Mouse (Mus musculus) ES-E14 (cell line): ENCODE measurements at regions not wholly inside any gene's neighbourhood (a gene's known extent, or its start where the extent isn't known, plus 50 kb on each side); places are given as distances from the start of the nearest gene placed in this dataset.

Source experiments
- DNase-seq: peaks from one replicate; pipeline ENCODE4 v3.0.0-alpha.2; 2013; ENCODE audit warnings: low read depth, low spot score
- H3K27ac ChIP-seq: 2 replicates; pipeline ENCODE4 v1.5.1; 2012; ENCODE audit warnings: low read depth, mild to moderate bottlenecking, low read length, moderate library complexity, mixed read lengths; ENCODE audit not compliant: poor library complexity, insufficient read depth, severe bottlenecking
- H3K36me3 ChIP-seq: 2 replicates; pipeline ENCODE4 v1.6.1; 2012; ENCODE audit warnings: mild to moderate bottlenecking, low read length, moderate library complexity, mixed read lengths; ENCODE audit not compliant: control insufficient read depth, poor library complexity, insufficient read depth, severe bottlenecking
- H3K4me1 ChIP-seq, 2 experiments: fragments of 150-350 bp in 1 of 2; sonication (generic) in 1 of 2; 2 replicates each; pipeline ENCODE4 v1.6.1; 2012; ENCODE audit warnings: low read length in 2 of 2, mild to moderate bottlenecking in 1 of 2, mixed read lengths in 1 of 2; ENCODE audit not compliant: control insufficient read depth in 2 of 2, insufficient read depth in 2 of 2, poor library complexity in 1 of 2
- H3K4me3 ChIP-seq, 2 experiments: fragments of 150-350 bp in 1 of 2; sonication (generic) in 1 of 2; 2 replicates each; pipeline ENCODE4 v1.5.1; 2012; ENCODE audit warnings: low read length in 2 of 2, low read depth in 1 of 2, mild to moderate bottlenecking in 1 of 2, mixed read lengths in 1 of 2; ENCODE audit not compliant: insufficient read depth in 1 of 2, poor library complexity in 1 of 2, severe bottlenecking in 1 of 2
- H3K9ac ChIP-seq: 2 replicates; pipeline ENCODE4 v1.6.1; 2012; ENCODE audit warnings: low read depth, mild to moderate bottlenecking, low read length, mixed read lengths; ENCODE audit not compliant: poor library complexity, insufficient read depth, severe bottlenecking
- H3K9me3 ChIP-seq: fragments of 150-350 bp; sonication (generic); 2 replicates; pipeline ENCODE4 v1.6.1; 2012; ENCODE audit warnings: low read depth, mild to moderate bottlenecking, low read length; ENCODE audit not compliant: control insufficient read depth, insufficient read depth
- CHD2 ChIP-seq: IDR thresholded peaks from 2 replicates; pipeline ENCODE4 v1.6.1; 2014; ENCODE audit warnings: mild to moderate bottlenecking, low read depth, low read length, inconsistent platforms
- HCFC1 ChIP-seq: IDR thresholded peaks from 2 replicates; pipeline ENCODE4 v1.6.1; 2012; ENCODE audit warnings: low read length, inconsistent platforms, borderline replicate concordance; ENCODE audit not compliant: insufficient read depth
- MAFK ChIP-seq: IDR thresholded peaks from 2 replicates; pipeline ENCODE4 v1.6.1; 2014; ENCODE audit warnings: mild to moderate bottlenecking, low read depth, low read length, inconsistent platforms; ENCODE audit not compliant: insufficient read depth
- ZC3H11A ChIP-seq: IDR thresholded peaks from 2 replicates; pipeline ENCODE4 v1.6.1; 2012; ENCODE audit warnings: low read depth, mild to moderate bottlenecking, inconsistent platforms, low read length, borderline replicate concordance
- ZNF384 ChIP-seq: IDR thresholded peaks from 2 replicates; pipeline ENCODE4 v1.6.1; 2012; ENCODE audit warnings: low read depth, low read length, inconsistent platforms
- in situ Hi-C, 2 experiments: fragments of 600-800 bp; cut with MboI; formaldehyde crosslinking; loops; one replicate each; pipeline ENCODE4 v1.15.1; 2025; ENCODE audit warnings: low sequenced_read_pairs in 2 of 2, inconsistent platforms in 1 of 2; ENCODE audit not compliant: unreplicated experiment in 2 of 2

GRCm38 (mm10) chr13:71665221-71665916 is 298.2 kb downstream of the Irx1 start:
- in situ Hi-C loops = no loop called here
- no peak overlapping the region for H3K9ac ChIP-seq
- TF ChIP-seq MAFK (no peak), CHD2 (no peak), ZNF384 (no peak), ZC3H11A (no peak), HCFC1 (no peak)
- no peaks in the 10 kb centered on the region for H3K36me3 ChIP-seq
- no peak overlapping the region for H3K27ac ChIP-seq
- H3K4me1 ChIP-seq = no peaks in the 10 kb centered on the region
- H3K4me3 ChIP-seq = no peak overlapping the region
- no peak for DNase-seq
- H3K9me3 ChIP-seq = no peaks in the 10 kb centered on the region

GRCm38 (mm10) chr13:71657898-71658297 is 305.6 kb downstream of the Irx1 start:
- no peak overlapping the region for H3K9ac ChIP-seq
- no peak overlapping the region for H3K27ac ChIP-seq
- H3K4me3 ChIP-seq = no peak overlapping the region
- no peaks in the 10 kb centered on the region for H3K9me3 ChIP-seq
- TF ChIP-seq MAFK = no peak
- no peaks in the 10 kb centered on the region for H3K36me3 ChIP-seq
- no peak for DNase-seq
- in situ Hi-C loops = no loop called here
- no peaks in the 10 kb centered on the region for H3K4me1 ChIP-seq

GRCm38 (mm10) chr13:71653939-71654467 is 309.5 kb downstream of the Irx1 start:
- H3K4me3 ChIP-seq = no peak overlapping the region
- TF ChIP-seq MAFK (no peak), CHD2 (no peak), HCFC1 (no peak), ZC3H11A (no peak), ZNF384 (no peak)
- H3K36me3 ChIP-seq = no peaks in the 10 kb centered on the region
- no peaks in the 10 kb centered on the region for H3K4me1 ChIP-seq
- H3K27ac ChIP-seq = no peak overlapping the region
- no peak for DNase-seq
- H3K9me3 ChIP-seq = no peaks in the 10 kb centered on the region
- in situ Hi-C loops = no loop called here
- H3K9ac ChIP-seq = no peak overlapping the region

GRCm38 (mm10) chr13:71653212-71653938 is 310.1 kb downstream of the Irx1 start:
- no peak overlapping the region for H3K4me3 ChIP-seq
- no peaks in the 10 kb centered on the region for H3K9me3 ChIP-seq
- TF ChIP-seq ZNF384 (no peak), CHD2 (no peak), MAFK (no peak), HCFC1 (no peak), ZC3H11A (no peak)
- H3K27ac ChIP-seq = no peak overlapping the region
- no peak overlapping the region for H3K9ac ChIP-seq
- no peaks in the 10 kb centered on the region for H3K4me1 ChIP-seq
- H3K36me3 ChIP-seq = no peaks in the 10 kb centered on the region
- DNase-seq = no peak
- in situ Hi-C loops = no loop called here

GRCm38 (mm10) chr13:71649876-71650275 is 313.6 kb downstream of the Irx1 start:
- TF ChIP-seq ZC3H11A (no peak), CHD2 (no peak), HCFC1 (no peak), MAFK (no peak), ZNF384 (no peak)
- no peak overlapping the region for H3K9ac ChIP-seq
- in situ Hi-C loops = no loop called here

More at GRCm38 (mm10) chr13:71649876-71650275, 313.6 kb downstream of the Irx1 start:
- Histone ChIP-seq H3K36me3 (no peaks in the 10 kb centered on the region), H3K27ac (no peak overlapping the region), H3K4me3 (no peak overlapping the region), H3K4me1 (no peaks in the 10 kb centered on the region), H3K9me3 (no peaks in the 10 kb centered on the region)
- DNase-seq = no peak
